Mouse (Mus musculus): ENCODE data around the gene B3gnt9. TPM values are rescaled to one million over a fixed set of nuclear protein-coding genes. Genes with fewer than 3 reads are reported as not detected.

Gene B3gnt9
- 26.1 and 27.4 TPM in 2 replicates for polyA plus RNA-seq (2015; fragmentation: Nextera tagmentation; extraction: Ambion mirVana)

GRCm38 (mm10) chr8:105254966-105255350 is at the start of gene B3gnt9:
B3gnt9 (minus strand) TSS chr8:105255153.
- 2% methylated on average over 14 of the region's 14 CpGs for WGBS

GRCm38 (mm10) chr8:105303874-105304273 is 48.9 kb upstream of the B3gnt9 start:
- ATAC-seq (ENCODE audit: insufficient read depth, low FRiP score, low read depth) = no peak
- Histone ChIP-seq H3K27me3 (replicated peaks) (no peaks in the 10 kb centered on the region), H3K4me1 (peaks cover 24% of the 10 kb centered on the region), H3K4me3 (replicated peaks) (no peak overlapping the region), H3K9ac (no peak overlapping the region), H3K9me3 (no peaks in the 10 kb centered on the region), H3K36me3 (peaks cover 37% of the 10 kb centered on the region), H3K27ac (0 out of 2 replicates have a peak overlapping the region, but pooled peaks have one; percentile 89), H3K4me2 (no peak overlapping the region)
- 75% methylated on average over 9 of the region's 9 CpGs for WGBS

More at GRCm38 (mm10) chr8:105254966-105255350, at the start of gene B3gnt9:
- peak within 1 kb of the TSS; percentile 63 for H3K4me3 ChIP-seq (replicated peaks)
- H3K36me3 ChIP-seq = peaks cover 9% of the 10 kb centered on the region
- ATAC-seq (ENCODE audit: insufficient read depth, low FRiP score, low read depth) = peak; percentile 83
- H3K9ac ChIP-seq = peak within 1 kb of the TSS; percentile 49
- H3K27me3 ChIP-seq (replicated peaks) = peaks cover 16% of the 10 kb centered on the region
- H3K9me3 ChIP-seq = no peaks in the 10 kb centered on the region
- H3K27ac ChIP-seq = peak within 1 kb of the TSS; percentile 91
- H3K4me2 ChIP-seq = peak within 1 kb of the TSS; percentile 96
- peaks cover 30% of the 10 kb centered on the region for H3K4me1 ChIP-seq

DNA sequence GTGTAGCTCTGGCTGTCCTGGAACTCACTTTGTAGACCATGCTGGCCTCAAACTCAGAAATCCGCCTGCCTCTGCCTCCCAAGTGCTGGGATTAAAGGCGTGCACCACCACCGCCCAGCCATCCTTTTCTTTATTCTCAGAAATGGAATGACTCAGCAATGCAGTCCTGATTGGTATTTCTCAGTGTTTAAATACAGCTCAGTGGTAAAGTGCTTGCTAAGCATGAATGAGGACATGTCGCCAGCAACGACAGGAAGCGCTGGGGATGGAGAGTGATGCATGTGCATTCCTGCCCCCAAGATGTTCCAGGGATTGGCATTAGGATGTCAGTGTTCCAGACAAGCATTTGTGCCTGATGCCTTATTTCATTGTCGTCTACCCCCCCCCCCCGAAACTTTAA is 48.4 kb upstream of the B3gnt9 start:
- peaks cover 33% of the 10 kb centered on the region for H3K36me3 ChIP-seq

DNA sequence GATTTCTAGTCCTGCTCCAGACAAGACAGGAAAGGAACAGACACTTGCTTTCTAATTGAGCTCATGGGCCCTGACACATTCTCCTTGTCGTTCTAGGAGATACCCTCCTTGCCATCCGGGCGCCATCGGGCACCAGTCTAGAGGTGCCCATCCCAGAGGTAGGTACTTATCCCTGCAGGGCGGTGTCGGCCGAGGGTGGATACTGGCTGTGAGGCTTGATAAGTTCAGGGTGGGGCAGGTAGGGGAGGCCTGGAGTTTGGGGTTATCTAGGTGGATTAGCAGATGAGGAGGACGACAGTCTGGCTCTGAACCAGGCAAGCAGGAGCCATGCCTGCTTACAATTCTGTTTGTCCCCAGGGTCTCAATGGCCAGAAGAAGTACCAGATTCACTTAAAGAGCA is 45.0 kb upstream of the B3gnt9 start:
- peak; percentile 87; the same call in 1 of the 2 replicates for ATAC-seq (ENCODE audit: insufficient read depth, low FRiP score, low read depth)
- Histone ChIP-seq H3K4me1 (peaks cover 30% of the 10 kb centered on the region), H3K9ac (no peak overlapping the region), H3K27ac (no peak overlapping the region), H3K9me3 (no peaks in the 10 kb centered on the region), H3K27me3 (replicated peaks) (no peaks in the 10 kb centered on the region), H3K4me2 (no peak overlapping the region), H3K36me3 (peaks cover 30% of the 10 kb centered on the region), H3K4me3 (replicated peaks) (no peak overlapping the region)
- 85% methylated on average over 8 of the region's 8 CpGs for WGBS

More for the DNA sequence above, 48.4 kb upstream of the B3gnt9 start:
- no peaks in the 10 kb centered on the region for H3K9me3 ChIP-seq
- no peak overlapping the region for H3K4me3 ChIP-seq (replicated peaks)
- H3K4me2 ChIP-seq = no peak overlapping the region
- H3K4me1 ChIP-seq = peaks cover 29% of the 10 kb centered on the region
- WGBS = 82% methylated on average over 8 of the region's 8 CpGs
- no peak overlapping the region for H3K27ac ChIP-seq
- no peak for ATAC-seq (ENCODE audit: insufficient read depth, low FRiP score, low read depth)
- no peaks in the 10 kb centered on the region for H3K27me3 ChIP-seq (replicated peaks)
- H3K9ac ChIP-seq = no peak overlapping the region

GRCm38 (mm10) chr8:105298351-105299252 is 43.6 kb upstream of the B3gnt9 start:
- peak overlapping the region; percentile 80 for H3K4me3 ChIP-seq (replicated peaks)
- H3K9ac ChIP-seq = peak overlapping the region; percentile 83
- no peaks in the 10 kb centered on the region for H3K27me3 ChIP-seq (replicated peaks)
- H3K4me2 ChIP-seq = peak overlapping the region; percentile 72
- WGBS = 52% methylated on average over 18 of the region's 18 CpGs
- no peak for ATAC-seq (ENCODE audit: insufficient read depth, low FRiP score, low read depth)
- H3K36me3 ChIP-seq = peaks cover 26% of the 10 kb centered on the region
- no peaks in the 10 kb centered on the region for H3K9me3 ChIP-seq
- no peak overlapping the region for H3K27ac ChIP-seq
- peaks cover 20% of the 10 kb centered on the region for H3K4me1 ChIP-seq

DNA sequence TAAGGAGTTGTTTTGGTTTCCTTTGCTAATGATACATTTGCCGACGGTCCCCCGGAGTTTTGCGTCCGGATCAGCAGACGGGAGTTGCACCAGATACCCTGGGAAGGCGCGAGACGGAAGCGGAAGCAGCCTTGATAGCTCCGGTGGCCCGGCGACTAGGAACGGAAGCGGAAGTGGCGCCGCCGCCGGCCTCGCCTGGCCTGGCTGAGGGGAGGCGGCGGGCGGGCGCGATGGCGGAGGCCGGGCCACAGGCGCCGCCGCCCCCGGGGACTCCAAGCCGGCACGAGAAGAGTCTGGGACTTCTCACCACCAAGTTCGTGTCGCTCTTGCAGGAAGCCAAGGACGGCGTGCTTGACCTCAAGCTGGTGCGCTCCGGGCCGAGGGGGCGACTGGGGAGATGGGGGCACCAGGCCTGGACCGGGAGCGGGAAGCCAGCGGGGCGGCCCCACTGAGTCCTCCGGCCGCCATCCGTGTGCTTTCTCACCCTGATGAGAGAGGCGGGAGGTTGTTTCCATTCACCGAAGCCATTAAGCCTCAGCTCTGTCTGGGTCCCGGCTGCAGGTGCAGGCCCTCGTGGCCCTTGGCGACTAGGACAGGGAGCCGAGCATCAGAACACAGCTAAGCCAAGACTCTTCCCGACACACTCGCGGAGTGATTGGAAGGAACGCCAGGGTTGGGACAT is 42.7 kb upstream of the B3gnt9 start, which contains the start of gene E2f4:
Gene E2f4 (plus strand): TSS at position 153 of the 682 bp plus-strand sequence.
- WGBS = under 1% methylated on average over 58 of the region's 58 CpGs
- H3K36me3 ChIP-seq = peaks cover 21% of the 10 kb centered on the region
- ATAC-seq (ENCODE audit: insufficient read depth, low FRiP score, low read depth) = peak; percentile 86; the same call in 1 of the 2 replicates

GRCm38 (mm10) chr8:105295895-105296573 is 41.1 kb upstream of the B3gnt9 start, which contains the start of gene Exoc3l:
Exoc3l (minus strand) TSS chr8:105296101.
- H3K4me2 ChIP-seq = peak within 1 kb of the TSS; percentile 72
- H3K27me3 ChIP-seq (replicated peaks) = no peaks in the 10 kb centered on the region
- no peak for ATAC-seq (ENCODE audit: insufficient read depth, low FRiP score, low read depth)
- peak within 1 kb of the TSS; percentile 11; the same call in 1 of the 2 replicates for H3K27ac ChIP-seq
- no peaks in the 10 kb centered on the region for H3K9me3 ChIP-seq
- peaks cover 20% of the 10 kb centered on the region for H3K4me1 ChIP-seq
- peaks cover 13% of the 10 kb centered on the region for H3K36me3 ChIP-seq
- no peak within 1 kb of the TSS for H3K9ac ChIP-seq
- 54% methylated on average over 11 of the region's 11 CpGs for WGBS
- H3K4me3 ChIP-seq (replicated peaks) = peak within 1 kb of the TSS; percentile 80

More for the DNA sequence above, 42.7 kb upstream of the B3gnt9 start, which contains the start of gene E2f4:
- H3K9me3 ChIP-seq = no peaks in the 10 kb centered on the region
- peak within 1 kb of the TSS; percentile 80 for H3K4me3 ChIP-seq (replicated peaks)
- H3K27ac ChIP-seq = peak within 1 kb of the TSS; percentile 49
- no peaks in the 10 kb centered on the region for H3K27me3 ChIP-seq (replicated peaks)
- H3K4me1 ChIP-seq = peaks cover 20% of the 10 kb centered on the region
- H3K9ac ChIP-seq = peak within 1 kb of the TSS; percentile 83
- H3K4me2 ChIP-seq = peak within 1 kb of the TSS; percentile 72

GRCm38 (mm10) chr8:105295256-105295655 is 40.3 kb upstream of the B3gnt9 start:
- WGBS = 68% methylated on average over 11 of the region's 11 CpGs
- Histone ChIP-seq H3K27ac (peak overlapping the region; percentile 11; the same call in 1 of the 2 replicates), H3K9ac (no peak overlapping the region), H3K4me1 (peaks cover 27% of the 10 kb centered on the region), H3K4me3 (replicated peaks) (peak overlapping the region; percentile 6; the same call in 1 of the 2 replicates), H3K9me3 (no peaks in the 10 kb centered on the region), H3K36me3 (peaks cover 6% of the 10 kb centered on the region), H3K4me2 (peak overlapping the region; percentile 12; the same call in 1 of the 2 replicates), H3K27me3 (replicated peaks) (peaks cover 6% of the 10 kb centered on the region)
- ATAC-seq (ENCODE audit: insufficient read depth, low FRiP score, low read depth) = no peak

DNA sequence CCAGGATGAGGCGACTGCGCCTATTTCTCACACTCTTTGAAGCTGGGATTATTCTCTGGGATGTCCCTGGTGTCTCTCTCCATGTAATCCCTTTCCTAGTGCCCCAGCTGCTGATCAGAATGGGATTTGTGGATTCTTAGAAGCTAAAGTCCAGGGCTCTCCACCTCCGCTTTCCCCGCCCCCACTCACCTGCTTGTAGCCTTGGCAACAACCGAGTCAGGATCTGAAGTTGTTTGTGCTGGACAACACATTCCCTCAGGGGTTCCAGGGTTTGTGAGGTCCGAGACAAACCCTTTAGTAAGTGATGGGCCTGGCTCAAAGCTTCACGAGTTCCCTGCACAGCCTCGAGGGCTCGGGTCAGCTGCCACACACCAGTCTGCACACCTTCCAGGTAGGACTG is 39.8 kb upstream of the B3gnt9 start:
- Histone ChIP-seq H3K4me2 (no peak overlapping the region), H3K4me1 (peaks cover 30% of the 10 kb centered on the region), H3K36me3 (peaks cover 1% of the 10 kb centered on the region), H3K27me3 (replicated peaks) (peaks cover 10% of the 10 kb centered on the region), H3K4me3 (replicated peaks) (peak overlapping the region; percentile 6; the same call in 1 of the 2 replicates), H3K27ac (no peak overlapping the region), H3K9me3 (no peaks in the 10 kb centered on the region), H3K9ac (no peak overlapping the region)
- ATAC-seq (ENCODE audit: insufficient read depth, low FRiP score, low read depth) = no peak
- WGBS = 65% methylated on average over 9 of the region's 9 CpGs

DNA sequence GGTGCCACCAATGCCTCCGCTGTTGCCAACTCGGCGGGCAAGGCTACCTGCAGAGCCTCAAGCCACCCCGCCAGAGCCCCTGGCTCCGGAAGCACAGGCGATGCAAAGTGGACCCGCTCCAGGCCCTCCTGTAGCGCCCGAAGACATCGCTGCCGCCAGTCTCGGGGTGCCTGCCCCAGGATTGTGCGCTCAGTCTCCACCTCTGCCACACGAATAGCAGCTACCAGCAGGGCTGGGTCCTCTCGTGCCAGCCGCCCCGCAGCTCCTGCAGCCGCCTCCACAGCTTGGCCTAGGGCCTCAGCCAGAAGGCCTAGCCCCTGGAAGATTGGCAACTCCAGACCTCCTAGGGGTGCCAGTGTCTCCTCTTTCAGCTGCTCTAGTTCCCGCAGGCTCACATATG is 38.5 kb upstream of the B3gnt9 start:
- H3K9me3 ChIP-seq = no peaks in the 10 kb centered on the region
- no peaks in the 10 kb centered on the region for H3K36me3 ChIP-seq
- H3K4me3 ChIP-seq (replicated peaks) = no peak overlapping the region
- H3K4me2 ChIP-seq = no peak overlapping the region
- H3K4me1 ChIP-seq = peaks cover 27% of the 10 kb centered on the region
- WGBS = 70% methylated on average over 19 of the region's 19 CpGs
- H3K27me3 ChIP-seq (replicated peaks) = peaks cover 10% of the 10 kb centered on the region
- H3K27ac ChIP-seq = no peak overlapping the region
- ATAC-seq (ENCODE audit: insufficient read depth, low FRiP score, low read depth) = no peak
- H3K9ac ChIP-seq = no peak overlapping the region

DNA sequence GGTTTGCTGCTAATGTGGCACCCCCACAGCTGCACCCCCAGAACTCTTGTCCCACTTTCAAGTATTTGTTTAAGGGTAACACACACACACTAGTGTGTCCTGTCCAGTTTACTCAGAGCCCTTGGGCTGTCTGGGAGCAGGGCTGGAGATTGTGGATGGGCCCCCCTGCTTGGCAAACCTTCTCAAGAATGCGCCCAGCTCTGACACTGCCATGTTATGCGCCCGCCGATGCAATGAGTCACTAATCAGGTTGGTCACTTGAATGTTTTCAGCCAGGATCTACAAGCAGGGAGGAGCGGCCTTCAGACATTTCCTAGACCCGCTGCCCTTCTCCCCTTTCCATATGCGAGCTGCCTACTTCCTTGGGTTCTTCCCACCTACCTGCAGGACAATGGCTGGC is 37.5 kb upstream of the B3gnt9 start:
- H3K27me3 ChIP-seq (replicated peaks) = peaks cover 10% of the 10 kb centered on the region
- no peak overlapping the region for H3K4me3 ChIP-seq (replicated peaks)
- H3K36me3 ChIP-seq = no peaks in the 10 kb centered on the region
- no peak overlapping the region for H3K9ac ChIP-seq
- WGBS = 78% methylated on average over 7 of the region's 7 CpGs
- no peak overlapping the region for H3K4me2 ChIP-seq
- no peak for ATAC-seq (ENCODE audit: insufficient read depth, low FRiP score, low read depth)
- no peaks in the 10 kb centered on the region for H3K9me3 ChIP-seq
- H3K27ac ChIP-seq = no peak overlapping the region
- H3K4me1 ChIP-seq = peaks cover 28% of the 10 kb centered on the region

Data from stomach, embryonic 15.5 days (tissue).